Mouse (Mus musculus) heart, adult 2 months (tissue): ENCODE results near the gene Cmya5.

Source experiments
- CTCF ChIP-seq: fragments of 200-600 bp; IDR thresholded peaks from 2 replicates; pipeline ENCODE4 v1.8.1; 2022; ENCODE audit warnings: antibody characterized with exemption, mild to moderate bottlenecking, moderate library complexity
- POLR2A ChIP-seq: fragments of 200-500 bp; IDR thresholded peaks from 2 replicates; pipeline ENCODE4 v1.6.1; 2011; ENCODE audit warnings: mild to moderate bottlenecking, low read depth, low read length, control low read depth; ENCODE audit not compliant: insufficient read depth

GRCm38 (mm10) chr13:93144336-93145167, at the start of gene Cmya5:
- TF ChIP-seq CTCF (peak; percentile 66), POLR2A (peak; percentile 63)
